Mouse (Mus musculus) kidney, postnatal 10 days (tissue): ENCODE data around the gene Olfr411.
A peak's percentile ranks its signal among the peaks of the same experiment; 100 is the strongest.

ENCODE experiments used
- DNase-seq: peaks from one replicate; pipeline ENCODE4 v3.0.0; 2021; ENCODE audit warnings: mixed read lengths

The Olfr411 gene

DNA sequence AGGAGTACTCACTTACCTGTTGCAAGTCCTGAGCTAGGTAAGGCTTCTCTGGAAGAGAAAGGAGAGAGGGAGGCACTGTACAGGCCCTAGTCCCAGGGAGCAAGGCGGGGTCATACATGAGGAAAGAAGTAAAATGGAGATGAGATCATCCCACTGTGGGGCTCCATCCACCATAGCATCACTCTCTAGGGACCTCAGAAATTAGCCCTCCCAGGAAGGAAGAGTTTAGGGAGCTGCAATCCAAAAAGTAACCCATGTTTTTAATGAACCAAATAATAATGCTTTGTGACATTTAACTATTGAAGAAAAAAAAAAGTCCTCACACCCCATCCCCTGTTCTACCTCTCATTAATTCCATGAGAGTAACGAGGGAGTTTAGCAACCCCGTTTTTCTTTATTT, at the start of gene Olfr411:
Olfr411 (minus strand) TSS at position 101 of the 400 bp plus-strand sequence.
- DNase-seq, result no peak

DNA sequence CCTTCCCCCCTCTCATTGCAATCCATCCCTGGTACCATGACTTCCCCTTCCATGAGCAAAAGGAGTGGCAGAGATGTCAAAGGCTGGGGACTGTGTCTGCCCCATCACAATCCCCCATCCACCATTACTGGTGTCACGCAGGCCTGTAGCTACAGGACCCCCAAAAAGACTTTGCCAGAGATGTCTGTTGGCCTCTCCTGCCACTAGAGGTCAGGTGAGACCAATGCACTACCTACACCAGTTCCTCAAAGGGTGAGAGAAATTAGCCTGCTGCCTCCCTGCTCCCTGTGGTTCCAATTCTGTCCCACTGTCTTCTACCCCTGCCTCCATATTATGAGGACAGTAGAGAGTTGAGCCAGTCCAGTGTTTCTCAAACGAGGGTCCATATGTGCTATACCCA, 49.7 kb upstream of the Olfr411 start:
- no peak for DNase-seq

DNA sequence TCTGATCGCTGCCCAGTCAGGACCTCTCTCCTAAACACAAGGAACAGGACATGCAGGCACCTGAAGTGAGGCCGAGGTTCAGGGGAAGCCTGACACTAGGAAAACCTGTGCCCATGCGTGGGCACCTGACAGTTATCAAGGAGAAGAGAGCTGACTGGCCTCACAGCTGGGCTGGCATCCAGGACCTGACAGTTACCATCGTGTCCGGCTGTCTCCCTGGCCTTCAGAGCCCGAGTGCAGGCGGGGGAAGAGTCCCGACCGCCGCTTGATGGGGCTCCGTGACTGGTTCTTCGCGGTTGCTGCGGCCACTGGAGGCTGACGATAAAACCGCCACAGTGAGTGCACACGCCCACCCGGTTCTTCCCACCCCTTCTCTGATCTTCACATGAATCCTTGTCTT, 43.1 kb upstream of the Olfr411 start:
- DNase-seq, result no peak

DNA sequence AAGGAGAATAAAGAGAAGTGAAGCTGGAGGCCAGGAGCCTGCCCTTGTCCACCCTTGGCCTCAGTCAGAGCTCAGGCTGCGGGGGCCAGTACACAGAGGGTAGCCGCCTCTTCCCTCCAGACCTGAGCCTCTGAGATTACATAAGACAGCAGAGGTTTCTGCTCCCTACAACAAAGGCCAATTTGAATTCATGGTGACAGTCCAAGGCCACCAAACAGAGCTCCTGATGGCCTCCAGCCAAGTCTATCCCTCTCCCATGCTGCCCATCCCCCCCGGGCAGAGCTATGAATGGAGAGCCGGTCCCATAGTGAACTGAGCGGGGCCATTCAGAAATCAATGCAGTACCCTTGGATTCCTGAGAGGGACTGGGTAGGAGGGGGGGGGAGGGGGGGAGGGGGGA, 41.0 kb upstream of the Olfr411 start:
- no peak for DNase-seq

DNA sequence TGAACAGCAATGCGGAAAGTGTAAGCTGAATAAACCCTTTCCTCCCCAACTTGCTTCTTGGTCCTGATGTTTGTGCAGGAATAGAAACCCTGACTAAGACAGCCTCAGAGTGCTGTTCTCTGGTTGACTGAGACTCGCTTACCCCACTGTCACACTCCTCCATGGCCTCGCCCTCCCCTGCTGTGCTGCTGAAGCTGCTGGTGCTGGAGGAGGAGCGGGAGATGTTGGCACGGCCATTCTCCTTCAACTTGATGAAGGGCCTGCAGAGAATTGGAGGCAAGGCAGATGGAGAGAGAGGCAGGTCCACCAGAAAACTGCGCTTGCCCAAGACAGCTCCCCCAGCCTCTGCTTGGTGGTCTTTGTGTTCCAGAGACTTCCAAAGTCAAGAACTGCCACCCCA, 40.5 kb upstream of the Olfr411 start:
- no peak for DNase-seq

DNA sequence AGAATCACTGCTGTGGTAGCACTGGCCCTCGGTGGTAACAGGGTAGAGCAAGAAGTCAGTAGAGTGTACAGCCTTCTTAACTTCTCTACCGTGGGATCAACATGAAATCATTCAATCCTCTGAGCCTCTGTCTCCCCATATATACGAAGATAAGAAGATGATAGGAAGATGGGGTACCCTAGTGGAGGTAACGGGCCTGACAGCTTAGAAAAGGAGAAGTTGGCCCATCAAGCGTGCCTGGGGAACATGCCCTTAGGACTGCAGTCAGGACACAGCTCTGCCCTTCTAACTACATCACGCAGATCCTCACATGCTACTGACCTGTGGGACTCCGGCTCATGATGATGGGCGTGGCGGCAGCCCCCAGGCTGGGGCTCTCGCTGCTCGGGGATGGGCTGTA, 39.4 kb upstream of the Olfr411 start:
- no peak for DNase-seq

DNA sequence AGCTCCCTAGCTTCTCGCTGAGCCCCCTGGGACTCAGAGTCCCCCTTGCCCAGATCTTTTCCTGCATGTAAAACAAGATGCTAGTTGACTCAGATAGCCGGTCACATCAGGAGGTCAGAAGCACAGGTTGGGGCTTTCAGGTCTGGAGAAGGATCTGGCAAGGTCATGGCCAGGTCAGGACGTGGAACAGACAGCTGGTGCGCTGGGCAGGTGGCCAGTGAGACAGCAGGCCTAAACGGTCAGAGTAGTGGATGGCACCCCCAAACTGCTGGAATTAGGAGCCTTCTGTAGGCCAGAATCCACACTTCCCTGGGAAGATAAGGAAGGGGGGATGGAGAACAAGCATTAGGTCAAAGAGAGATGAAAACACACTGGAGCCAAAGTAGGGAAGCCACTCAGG, 34.8 kb upstream of the Olfr411 start:
- DNase-seq, result no peak

DNA sequence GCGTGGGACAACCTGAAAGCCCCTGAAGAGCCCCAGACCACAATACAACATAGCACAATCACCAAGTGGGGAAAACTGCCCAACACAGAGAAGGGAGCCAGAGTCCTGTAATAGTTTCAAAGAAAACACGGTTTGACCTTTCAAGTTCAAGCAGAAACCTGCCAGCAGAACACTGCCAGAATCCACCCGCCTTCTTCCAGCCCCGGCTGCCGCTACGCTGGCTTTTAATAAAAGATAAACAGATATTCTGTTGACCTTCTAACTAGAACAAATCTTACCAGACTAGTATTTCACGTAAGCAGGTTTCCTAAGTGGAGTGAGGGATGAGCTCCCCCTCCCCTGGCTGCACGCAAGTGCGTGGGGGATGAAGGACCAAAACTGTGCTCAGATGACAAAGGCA, 33.2 kb upstream of the Olfr411 start:
- no peak for DNase-seq

DNA sequence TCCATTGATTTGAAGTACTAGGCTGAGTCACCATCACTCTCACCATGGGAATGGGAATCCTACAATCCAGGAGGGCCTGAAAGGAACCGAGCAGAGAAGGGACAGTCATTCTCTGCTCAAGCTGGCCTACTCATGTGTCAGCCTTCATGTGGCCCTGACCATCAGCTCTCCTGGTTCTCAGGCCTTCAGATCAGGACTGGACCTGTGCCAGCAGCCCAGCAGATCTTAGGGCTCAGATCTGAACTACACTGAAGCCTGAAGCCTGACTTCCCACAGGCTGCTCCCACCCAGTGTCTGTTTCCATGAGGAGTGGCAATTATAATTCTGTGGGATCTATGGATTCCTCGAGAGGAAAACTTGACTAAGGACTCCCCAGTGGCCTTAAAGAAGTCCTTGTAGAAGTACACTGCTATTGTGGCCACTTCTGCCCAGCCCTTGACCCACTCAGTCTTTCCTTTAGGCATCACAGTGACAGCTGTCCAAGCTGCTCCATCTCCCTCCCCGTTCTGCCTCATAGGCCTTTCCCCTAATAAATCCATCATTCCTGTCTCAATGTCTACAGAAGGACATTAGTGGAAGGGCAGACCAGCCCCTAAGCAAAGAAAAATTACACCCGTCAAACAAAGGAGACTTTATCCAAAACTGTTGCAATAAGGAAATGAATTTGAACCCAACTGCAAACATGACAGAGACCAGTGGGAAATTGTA, 26.9 kb upstream of the Olfr411 start:
- peak; percentile 18 for DNase-seq

DNA sequence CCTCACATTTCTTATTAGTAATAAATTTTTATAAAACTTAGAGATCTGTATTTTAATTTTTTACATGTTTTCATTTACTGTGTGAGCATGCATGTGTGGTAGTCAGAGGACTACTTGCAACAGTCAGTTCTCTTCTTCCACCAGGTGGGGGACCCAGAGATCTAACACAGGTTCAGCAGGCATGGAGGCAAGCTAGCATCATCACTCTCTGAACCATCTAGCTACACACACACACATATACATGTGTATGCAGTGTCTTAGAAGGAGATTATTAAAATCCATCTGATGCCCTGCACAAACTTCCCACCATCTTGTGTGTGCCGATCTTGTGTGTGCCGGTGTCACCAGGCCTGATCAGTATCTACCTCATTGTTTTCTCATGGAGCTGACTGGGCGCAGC, 24.4 kb upstream of the Olfr411 start:
- DNase-seq, result peak; percentile 70

DNA sequence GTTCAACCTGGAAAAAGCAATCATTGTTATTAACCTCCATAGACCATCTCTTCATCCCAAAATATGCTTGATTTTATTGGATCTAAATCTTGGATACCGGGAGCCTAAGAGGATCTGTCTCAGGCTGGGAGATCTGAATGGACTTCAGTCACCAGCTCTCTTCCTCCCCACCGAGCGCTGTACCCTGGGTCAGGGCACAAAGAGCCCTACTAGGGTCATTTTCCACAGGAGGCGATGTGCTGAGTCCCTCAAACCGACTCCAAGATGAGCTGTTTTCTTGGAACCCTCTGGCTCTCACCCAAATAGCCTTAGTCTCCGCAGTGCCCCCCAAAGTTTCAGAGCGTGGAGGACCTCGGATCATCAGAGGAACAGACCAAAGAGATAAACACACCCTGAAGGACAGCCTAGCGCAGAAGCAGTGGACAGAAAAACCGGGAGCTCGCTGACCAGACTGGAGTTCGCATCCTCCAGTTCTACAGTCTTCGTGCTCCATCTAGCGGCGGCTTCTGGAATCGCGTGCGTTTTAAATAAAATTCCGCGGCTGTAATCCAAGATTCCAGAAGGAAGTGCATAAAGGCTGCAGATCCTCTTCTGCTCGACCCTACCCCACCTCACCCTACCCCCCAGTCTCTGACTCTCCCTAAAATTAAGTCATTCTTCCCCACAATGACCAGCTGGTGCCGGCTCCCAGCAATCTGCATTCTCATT, 19.1 kb upstream of the Olfr411 start:
- peak; percentile 84 for DNase-seq

DNA sequence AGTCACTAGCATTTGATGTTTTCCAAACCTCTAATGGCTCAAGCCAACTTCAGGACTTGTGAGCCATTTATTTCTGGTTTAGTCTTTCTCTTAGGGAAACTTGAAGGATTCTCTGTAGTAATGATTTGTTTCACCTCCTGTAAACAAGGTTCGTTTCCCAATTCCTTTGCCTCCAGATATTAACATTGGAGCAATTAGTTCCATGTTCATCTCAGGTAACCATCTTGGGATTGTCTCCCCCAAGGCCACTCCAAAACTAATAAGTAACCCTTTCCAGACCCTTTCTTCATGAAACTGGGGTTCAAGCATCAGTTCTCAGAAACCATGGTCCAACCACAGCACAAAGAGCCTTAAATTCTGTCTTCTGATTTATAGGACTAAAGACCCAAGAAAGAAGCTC, 9.3 kb upstream of the Olfr411 start, which contains the start of gene Olfr412:
Olfr412 (plus strand) TSS at position 301 of the 400 bp plus-strand sequence.
- DNase-seq, result no peak

DNA sequence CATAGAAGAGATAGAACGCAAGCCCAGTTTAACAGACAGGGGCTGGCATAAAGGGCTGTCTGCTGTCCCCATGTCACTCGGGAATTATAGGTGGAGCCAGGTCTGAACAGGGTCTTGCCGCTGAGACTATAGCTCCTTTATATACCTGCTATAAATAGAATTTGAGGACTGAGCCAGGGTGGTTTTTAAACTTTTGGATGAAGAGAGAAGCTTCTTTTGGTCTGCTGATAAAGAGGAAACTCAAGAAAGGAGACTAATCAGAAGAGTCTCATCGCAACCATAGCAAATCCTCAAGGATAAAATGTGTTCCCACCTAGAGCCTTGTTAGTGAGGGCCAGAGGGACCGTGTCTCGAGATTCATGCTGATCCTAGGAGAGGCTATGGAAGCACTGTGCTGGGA, 14.5 kb downstream of the Olfr411 start, which contains the start of gene Olfr410:
Olfr410 (minus strand) TSS at position 101 of the 400 bp plus-strand sequence.
- no peak for DNase-seq

DNA sequence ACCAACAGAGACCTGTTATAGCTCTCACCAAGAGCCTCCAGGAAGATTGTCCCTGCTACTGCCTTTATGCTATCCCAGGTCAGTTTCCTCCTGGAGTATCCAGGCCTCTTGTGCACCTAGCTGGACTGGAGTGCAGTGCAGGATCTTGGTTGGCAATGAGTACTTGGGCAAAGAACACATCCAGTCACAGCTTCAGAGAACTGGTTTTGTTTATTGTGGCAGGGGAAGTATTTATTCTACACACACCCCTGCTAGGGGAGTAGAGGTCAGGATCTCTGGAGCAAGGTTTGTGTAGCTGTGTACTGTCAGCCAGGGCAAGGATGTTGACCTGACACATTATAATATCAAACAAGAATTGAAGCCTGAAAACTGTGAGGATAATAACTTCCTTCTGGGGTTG, 23.7 kb downstream of the Olfr411 start:
- DNase-seq, result no peak

DNA sequence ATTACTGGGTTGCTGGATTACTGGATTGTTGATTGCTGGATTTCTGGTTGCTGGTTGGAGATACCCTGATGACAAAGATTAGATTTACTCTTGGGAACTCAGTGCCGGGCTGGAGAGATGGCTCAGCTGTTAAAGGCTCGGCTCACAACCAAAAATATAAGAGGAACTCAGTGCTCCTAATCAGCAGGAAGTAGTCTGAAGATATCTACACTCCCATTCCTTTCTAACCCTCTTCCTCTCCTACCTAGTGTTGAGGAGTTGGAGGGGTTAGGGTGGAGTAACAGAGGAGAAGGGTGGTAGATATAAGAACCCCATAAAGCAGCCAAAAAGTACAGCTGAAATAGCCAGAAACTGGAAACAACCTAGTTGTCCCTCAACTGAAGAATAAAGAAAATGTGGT, 26.4 kb downstream of the Olfr411 start:
- DNase-seq, result no peak
